Mouse (Mus musculus): ENCODE measurements at regions not wholly inside any gene's neighbourhood (a gene's known extent, or its start where the extent isn't known, plus 50 kb on each side); places are given as distances from the start of the nearest gene placed in this dataset.
A peak's percentile ranks its signal among the peaks of the same experiment; 100 is the strongest.

GRCm38 (mm10) chr14:103458340-103458739 lies 54.8 kb upstream of the Scel start:
- ATAC-seq (ENCODE audit: insufficient number of reproducible peaks, low FRiP score, low TSS enrichment) = no peak

GRCm38 (mm10) chr14:103456106-103456505 lies 57.0 kb upstream of the Scel start:
- no peak for ATAC-seq (ENCODE audit: insufficient number of reproducible peaks, low FRiP score, low TSS enrichment)

- no peak for ATAC-seq (ENCODE audit: insufficient number of reproducible peaks, low FRiP score, low TSS enrichment)
Measured at GRCm38 (mm10) chr14:103450756-103451155, 62.4 kb upstream of the Scel start.

GRCm38 (mm10) chr14:103449447-103449846 lies 63.7 kb upstream of the Scel start:
- no peak for ATAC-seq (ENCODE audit: insufficient number of reproducible peaks, low FRiP score, low TSS enrichment)

- ATAC-seq (ENCODE audit: insufficient number of reproducible peaks, low FRiP score, low TSS enrichment) = no peak
Measured at GRCm38 (mm10) chr14:103449033-103449432, 64.1 kb upstream of the Scel start.

GRCm38 (mm10) chr14:103446671-103447070 lies 66.5 kb upstream of the Scel start:
- peak; percentile 95 for ATAC-seq (ENCODE audit: insufficient number of reproducible peaks, low FRiP score, low TSS enrichment)

GRCm38 (mm10) chr14:103441454-103442065 lies 71.6 kb upstream of the Scel start:
- no peak for ATAC-seq (ENCODE audit: insufficient number of reproducible peaks, low FRiP score, low TSS enrichment)

- ATAC-seq (ENCODE audit: insufficient number of reproducible peaks, low FRiP score, low TSS enrichment) = peak; percentile 88
Measured at GRCm38 (mm10) chr14:103440243-103440642, 72.9 kb upstream of the Scel start.

GRCm38 (mm10) chr14:103434218-103434617 lies 78.9 kb upstream of the Scel start:
- no peak for ATAC-seq (ENCODE audit: insufficient number of reproducible peaks, low FRiP score, low TSS enrichment)

- ATAC-seq (ENCODE audit: insufficient number of reproducible peaks, low FRiP score, low TSS enrichment) = no peak
Measured at GRCm38 (mm10) chr14:103433106-103433505, 80.0 kb upstream of the Scel start.

GRCm38 (mm10) chr14:103427873-103428272 lies 81.3 kb upstream of the Mycbp2 start:
- ATAC-seq (ENCODE audit: insufficient number of reproducible peaks, low FRiP score, low TSS enrichment) = no peak

- ATAC-seq (ENCODE audit: insufficient number of reproducible peaks, low FRiP score, low TSS enrichment) = no peak
Measured at GRCm38 (mm10) chr14:103421305-103421822, 74.8 kb upstream of the Mycbp2 start.

- ATAC-seq (ENCODE audit: insufficient number of reproducible peaks, low FRiP score, low TSS enrichment) = no peak
Measured at GRCm38 (mm10) chr14:103417110-103418061, 70.8 kb upstream of the Mycbp2 start.

GRCm38 (mm10) chr14:103404611-103405010 lies 58.0 kb upstream of the Mycbp2 start:
- no peak for ATAC-seq (ENCODE audit: insufficient number of reproducible peaks, low FRiP score, low TSS enrichment)

- no peak for ATAC-seq (ENCODE audit: insufficient number of reproducible peaks, low FRiP score, low TSS enrichment)
Measured at GRCm38 (mm10) chr14:103403054-103403453, 56.4 kb upstream of the Mycbp2 start.

- no peak for ATAC-seq (ENCODE audit: insufficient number of reproducible peaks, low FRiP score, low TSS enrichment)
Measured at GRCm38 (mm10) chr14:103401983-103402382, 55.4 kb upstream of the Mycbp2 start.

- no peak for ATAC-seq (ENCODE audit: insufficient number of reproducible peaks, low FRiP score, low TSS enrichment)
Measured at GRCm38 (mm10) chr14:103401280-103401679, 54.7 kb upstream of the Mycbp2 start.

- ATAC-seq (ENCODE audit: insufficient number of reproducible peaks, low FRiP score, low TSS enrichment) = no peak
Measured at GRCm38 (mm10) chr14:103398401-103398800, 51.8 kb upstream of the Mycbp2 start.

All from cerebellum, adult (tissue).